Mouse (Mus musculus) retina, postnatal 1 day (tissue): ENCODE data around the gene Mfsd11.
"Not testable (repeated sequence)": the region's sequence is repeated elsewhere in the genome, so short reads cannot be mapped to it uniquely, and the experiment has no call there.

Experiments used
- DNase-seq: peaks from one replicate; pipeline ENCODE4 v3.0.0-alpha.2; 2012

The Mfsd11 gene

DNA sequence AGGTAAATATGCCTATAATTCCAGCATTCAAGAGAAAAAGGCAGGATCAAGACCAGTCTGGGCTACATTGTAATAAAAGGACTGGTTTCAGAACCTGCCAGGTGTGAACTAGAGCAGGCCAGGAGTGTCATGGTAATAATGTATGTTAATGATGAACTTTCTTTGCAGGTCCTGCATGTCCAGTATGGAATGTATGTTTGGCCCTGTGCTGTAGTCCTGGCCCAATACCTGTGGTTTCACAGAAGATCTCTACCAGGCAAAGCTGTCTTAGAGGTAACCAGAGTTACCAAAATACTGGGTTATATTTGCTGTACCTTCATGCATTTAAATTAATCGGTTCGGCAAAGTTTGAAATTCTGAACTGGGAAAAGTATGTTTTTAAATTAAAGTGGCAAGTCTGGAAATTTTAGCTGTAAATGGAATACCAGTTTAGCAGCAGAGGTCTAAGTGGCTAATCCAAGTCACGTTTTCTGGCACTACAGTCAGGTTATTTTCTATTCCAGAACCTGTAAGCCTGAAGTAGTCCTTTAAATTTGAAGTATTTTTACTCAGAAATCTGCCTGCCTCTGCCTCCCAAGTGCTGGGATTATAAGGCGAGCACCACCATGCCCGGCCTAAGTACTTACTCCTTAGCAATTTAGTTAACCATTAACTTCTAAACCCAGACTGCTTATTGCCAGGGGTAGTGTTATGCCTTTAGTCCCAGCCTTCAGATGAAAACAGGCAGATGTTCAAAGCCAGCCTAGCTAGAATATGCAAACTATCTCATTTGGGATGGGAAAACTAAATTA lies 4.0 kb upstream of the Mfsd11 start:
- DNase-seq, result no peak

DNA sequence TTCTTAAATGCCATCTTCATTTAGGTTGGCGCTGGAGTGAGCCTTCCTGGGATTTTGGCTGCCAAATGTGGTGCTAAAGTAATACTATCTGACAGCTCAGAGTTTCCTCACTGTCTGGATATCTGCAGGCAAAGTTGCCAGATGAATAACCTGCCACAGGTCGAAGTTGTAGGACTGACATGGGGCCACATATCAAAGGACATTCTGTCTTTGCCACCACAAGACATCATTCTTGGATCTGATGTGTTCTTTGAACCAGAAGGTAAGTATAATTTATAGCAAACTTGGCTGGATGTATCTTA lies 3.4 kb upstream of the Mfsd11 start:
- DNase-seq, result not testable (repeated sequence)

DNA sequence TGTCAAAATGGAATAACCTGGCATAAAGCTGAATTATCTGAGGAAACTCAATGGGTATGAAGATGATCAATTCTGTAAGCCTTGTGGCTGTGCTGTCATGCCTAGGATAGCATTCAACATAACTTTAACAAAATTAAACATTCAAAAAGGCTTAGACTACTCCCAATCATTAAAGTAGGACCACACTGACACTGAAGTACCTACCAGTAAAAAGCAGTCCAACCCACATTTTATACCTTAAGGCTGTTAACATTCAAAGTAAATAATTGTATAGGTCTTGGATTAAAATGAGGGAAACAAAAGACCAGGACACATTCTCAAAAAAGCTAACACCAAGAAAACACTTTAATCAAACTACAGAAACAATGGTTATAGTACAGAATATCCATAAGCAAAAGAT lies 2.7 kb upstream of the Mfsd11 start:
- no peak for DNase-seq

DNA sequence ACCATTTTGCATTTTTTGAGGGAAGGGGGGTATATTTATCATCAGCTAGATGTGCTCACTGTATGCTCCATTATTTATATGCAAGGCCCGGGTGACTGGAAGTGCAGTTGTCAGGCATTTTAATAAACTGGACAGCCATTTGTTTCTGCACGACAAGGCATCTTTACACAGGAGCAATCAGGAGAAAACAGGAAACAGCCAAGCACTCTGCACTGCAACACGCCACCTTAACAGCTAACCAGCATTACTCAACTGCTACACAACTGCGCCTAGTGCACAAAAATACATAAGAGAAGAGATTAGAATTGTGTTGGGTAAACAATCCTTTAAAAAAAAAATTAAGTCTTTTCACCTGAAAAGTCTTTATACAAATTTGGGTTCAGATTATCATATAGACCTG lies 2.2 kb upstream of the Mfsd11 start:
- DNase-seq, result no peak

DNA sequence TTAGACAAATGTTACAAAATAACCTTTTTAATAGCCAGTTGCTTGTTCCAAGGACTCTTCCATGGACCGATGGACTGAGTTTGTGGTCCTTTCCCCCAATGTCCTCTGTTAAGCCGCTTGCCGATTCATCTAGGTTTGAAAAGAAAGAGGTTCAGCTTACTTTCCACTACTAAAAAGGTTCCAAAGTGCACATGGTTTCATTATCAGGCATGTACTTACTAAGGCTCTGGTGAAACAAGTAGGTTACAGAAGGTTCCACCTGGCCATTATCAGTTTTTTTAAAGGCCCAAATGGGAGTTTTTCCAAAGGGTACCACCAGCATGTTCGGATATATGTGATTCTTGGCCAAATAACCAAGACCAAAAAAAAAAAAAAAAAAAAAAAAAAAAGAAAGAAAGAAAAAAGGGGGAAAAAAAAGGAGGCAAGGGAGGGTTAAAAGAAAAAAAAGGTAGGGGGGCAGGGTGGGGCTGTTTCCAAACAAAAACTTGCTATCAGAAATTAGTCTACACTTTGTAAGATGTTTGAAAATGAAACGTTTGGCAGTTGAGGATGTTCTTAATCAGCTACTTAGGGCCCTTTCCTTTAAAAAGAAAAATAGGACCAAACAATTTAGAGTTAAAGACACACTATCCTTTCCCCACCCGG lies 1.3 kb upstream of the Mfsd11 start:
- DNase-seq, result no peak

DNA sequence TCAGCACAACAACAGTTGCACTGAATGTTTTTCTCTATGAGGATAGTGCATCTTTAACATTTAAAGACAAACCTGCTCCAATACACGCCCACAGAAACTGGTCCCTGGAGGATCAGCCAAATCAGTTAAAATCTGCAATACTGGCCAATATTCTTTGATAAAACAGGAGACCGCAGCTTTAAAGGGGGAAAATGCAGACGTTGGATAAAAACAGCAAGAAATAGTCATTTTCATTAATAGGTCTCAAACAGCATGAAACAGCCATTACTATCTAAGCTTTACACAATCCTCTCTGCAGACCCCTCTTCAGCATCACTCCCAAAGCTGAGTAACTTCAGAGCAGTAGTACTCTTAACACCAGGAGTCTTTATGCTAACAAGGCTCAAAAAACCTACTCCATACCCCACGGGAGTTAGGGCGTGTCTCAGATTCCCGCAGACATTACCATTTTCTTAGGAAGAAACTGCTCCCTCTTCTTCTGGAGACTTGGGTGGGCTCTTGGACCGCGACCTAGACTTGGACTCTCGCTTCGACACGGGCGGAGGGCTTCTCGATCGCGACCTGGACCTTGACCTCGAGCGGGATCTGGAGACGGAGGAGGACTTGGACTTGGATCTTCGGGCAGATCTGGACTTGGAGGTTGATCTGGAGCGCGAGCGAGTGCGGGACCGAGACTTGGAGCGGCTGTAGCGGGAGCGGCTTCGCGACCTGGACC lies 507 bp upstream of the Mfsd11 start:
- no peak for DNase-seq

DNA sequence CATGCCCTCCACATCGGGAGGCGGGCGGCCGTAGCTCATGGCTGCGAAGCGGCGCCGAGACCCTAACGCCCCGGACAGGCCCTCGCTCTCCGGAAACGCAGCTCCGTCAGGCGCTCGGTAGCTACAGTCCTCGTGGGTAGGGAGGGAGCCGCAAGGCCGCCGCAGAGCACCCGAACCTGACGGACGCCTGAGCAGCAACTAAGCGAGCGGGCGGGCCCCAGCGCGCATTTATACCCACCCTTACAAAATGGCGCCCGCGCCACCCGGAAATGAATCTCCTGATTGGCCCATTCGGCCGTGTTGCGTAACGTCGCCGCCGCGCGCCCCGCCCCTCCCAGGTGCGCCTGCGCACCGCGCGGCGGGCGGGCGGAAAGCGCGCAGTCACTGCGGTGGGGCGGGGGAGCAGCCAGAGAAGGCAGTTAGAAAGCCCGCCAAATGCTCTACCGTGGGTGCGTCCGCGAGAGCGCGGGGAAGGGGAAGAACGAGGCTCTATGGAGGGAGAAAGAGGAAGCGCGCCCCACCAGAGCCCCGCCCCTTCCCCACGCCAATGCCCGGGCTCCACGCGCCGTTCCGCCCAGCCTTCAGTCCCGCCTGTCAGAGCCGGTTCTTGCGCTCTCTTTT lies 761 bp downstream of the Mfsd11 start, which contains the start of gene Srsf2:
Srsf2 (minus strand) TSS at position 204 of the 621 bp plus-strand sequence.
- DNase-seq, result peak; percentile 98

DNA sequence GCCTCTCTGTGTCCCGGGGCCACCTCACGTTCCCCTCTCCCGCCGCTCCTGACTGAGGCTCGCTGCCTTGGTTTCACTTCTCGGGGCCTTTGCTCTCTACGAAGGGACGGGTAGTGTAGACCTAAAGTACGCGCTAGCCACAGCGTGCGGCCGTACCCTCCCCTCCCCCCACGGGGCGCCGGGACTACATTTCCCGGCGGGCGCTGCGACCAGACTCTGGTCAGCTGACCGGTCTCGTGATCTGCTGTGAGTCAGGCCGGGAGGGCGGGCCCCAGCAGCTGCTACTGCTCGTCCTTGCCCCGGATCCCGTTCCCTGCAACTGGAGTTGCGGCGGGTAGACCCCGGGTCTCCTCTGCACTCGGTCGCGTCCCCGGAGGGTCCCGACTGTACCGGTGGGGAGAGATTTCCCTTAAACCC lies 1.3 kb downstream of the Mfsd11 start:
- peak; percentile 97 for DNase-seq

DNA sequence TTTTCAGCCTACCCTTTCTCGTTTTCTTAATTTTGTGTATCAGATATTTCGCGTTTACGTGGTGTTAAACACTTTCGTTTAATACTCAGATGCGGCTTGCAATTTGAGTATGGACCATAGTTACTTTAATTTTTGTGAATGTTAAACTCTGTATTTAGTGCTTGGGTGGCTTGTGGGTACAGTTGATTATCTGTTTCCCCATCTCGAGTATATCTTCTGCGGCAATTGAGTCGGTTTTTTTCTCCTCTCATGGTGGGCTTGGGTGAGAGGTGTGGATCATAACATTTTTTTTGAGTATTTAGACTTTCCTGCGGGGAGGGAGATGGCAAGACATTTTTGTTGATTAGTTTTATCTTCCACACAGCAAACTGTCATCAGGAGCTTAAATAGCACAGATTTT lies 2.0 kb downstream of the Mfsd11 start:
- DNase-seq, result no peak

DNA sequence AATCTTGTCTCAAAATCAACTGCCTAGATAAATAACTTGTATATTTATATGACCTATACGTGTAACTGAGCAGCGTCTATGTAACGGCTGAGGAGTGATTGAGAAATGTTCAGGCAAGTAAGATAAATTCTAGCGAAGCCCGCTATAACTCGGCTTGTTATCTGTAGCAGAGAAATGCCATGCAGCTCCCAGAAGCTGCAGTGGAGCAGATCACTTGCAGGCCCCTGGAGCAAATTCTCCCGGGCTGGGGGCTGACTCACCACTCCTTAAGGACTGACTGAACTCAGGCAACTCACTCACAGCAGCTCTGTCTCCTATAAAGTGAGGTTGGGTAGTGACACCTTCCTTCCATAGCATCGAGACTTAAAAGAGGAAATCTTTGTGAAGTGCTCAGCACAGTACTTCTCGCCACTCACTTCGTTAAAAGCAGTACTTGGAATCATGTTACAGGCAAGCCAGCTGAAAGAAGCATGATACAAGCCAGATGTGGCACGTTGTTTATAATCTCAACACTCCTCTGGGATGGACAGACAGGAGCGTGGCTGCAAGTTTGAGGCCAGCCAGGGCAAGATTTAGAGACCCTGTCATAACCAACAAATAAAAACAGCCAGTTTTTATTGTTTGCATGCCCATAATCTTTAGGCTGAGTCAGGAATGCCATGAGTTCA lies 5.1 kb downstream of the Mfsd11 start:
- DNase-seq, result no peak

DNA sequence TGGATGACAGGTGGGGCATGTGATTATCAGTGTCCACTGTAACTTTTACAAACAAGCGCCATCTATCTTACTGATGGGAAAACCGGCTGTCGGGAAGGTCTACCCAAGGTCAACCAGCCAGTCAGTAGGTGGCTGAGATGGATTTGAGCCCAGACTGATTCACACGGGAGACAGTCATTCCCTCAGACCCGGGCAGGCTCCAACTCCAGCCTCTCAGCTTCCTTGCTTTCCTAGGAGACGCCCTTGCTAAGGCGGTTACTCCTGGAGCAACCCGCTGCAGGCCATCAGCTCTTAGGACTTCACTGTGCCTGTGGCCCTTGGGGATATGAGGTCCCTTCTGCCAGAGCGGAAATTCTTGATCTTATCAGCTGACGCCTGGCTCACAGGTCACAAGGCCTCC lies 12.2 kb downstream of the Mfsd11 start:
- no peak for DNase-seq

DNA sequence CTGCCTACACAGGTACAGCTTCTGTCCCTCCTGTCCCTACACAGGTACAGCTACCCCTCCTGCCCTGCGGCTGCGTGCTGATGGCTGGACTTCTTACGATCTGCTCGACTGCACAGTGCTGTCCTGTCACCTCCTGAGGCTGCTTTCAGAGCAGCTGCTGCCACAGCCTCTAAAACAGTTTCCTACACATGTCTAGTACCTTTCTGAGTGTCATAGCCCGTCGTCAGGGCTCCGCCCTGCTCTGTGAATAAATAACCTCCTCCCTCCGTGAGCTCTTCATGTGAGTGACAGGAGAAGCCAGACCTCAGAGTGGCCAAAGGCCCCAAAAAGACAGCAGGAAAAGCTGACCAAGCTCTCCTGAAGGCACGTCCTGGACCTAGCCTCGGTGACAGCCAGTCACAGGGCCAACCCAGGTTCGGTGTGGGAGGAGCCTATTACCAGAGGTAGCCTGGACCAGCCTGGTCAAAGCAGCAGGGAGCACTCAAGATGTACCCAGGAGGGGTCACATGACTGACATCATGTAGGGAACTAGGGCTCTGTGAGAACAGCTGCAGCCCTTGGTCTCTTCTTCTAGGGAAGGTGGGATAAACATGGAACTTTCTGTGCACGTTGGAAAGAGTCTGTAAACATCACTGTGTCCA lies 13.8 kb downstream of the Mfsd11 start:
- DNase-seq, result no peak

DNA sequence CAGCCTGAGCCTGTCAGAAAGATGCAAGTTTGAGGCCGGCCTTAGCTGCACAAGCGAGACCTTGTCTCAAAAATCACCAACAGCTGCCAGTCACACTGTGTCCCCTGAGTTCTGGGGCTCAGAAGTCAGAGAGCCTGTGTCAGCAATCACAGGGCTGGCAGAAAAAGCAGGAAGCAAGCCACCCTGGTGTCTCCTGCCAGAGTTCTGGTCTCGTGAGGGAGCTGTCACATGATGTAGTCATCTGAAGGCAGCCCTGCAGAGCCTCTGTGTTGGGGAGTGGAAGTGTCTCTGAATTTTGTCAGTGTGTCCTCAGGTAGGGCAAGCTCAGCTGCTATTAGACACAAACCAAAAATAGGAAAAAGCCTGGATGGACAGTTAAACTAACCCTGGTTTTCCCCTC lies 15.9 kb downstream of the Mfsd11 start:
- DNase-seq, result no peak

DNA sequence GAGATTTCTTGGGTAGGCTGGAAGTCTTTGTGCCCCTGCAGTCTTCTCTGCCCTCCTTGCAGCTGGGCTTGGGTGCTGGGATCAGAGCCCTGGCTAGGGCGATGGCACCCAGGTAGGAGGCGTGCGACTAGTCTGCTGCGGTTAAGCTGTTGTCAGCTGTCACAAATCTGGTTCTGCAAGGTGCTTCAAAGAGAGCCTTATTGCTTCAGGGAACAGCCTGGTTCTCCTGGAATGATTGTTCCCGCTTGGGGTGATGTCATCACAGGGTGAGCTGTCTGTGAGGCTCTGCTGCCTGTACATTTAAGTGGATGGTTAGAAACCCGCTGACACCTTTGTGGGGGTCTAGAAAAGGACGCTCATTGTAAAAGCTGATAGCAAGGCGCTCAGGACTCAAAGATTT lies 17.0 kb downstream of the Mfsd11 start:
- DNase-seq, result no peak

DNA sequence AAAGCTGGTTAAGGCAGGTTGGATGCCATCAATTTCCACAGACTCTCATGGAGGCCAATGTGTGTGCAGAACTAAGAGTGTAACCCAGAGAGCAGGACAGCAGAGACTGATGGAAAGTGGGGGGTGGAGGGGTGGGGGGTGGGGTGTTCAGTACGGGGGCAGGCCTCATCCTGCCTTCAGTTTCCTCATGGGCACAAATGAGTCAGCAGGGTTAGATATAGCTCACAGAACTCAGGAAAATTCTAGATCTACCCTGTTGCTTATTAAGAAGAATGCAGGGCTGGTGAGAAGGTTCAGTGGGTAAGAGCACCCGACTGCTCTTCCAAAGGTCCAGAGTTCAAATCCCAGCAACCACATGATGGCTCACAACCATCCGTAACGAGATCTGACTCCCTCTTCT lies 17.4 kb downstream of the Mfsd11 start:
- DNase-seq, result no peak

DNA sequence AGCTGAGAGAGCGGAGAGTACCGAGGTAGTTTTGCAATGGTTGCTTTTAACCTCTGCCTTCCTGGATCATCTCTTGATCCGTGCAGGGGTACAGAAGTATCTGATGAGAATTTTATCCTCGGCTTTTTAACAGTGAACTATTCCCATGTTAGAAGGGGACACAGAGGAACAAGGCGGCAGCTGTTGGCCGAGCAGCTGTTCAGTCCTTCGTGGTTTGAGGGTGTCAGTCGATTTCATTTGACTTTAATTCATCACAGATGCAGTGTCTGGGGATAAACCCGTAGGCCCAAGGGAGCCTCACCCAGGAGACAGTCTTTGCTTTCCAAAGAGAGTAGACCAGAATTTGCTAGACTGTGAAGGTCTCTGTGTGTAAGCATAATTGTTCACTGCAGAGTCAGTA lies 19.3 kb downstream of the Mfsd11 start:
- no peak for DNase-seq

DNA sequence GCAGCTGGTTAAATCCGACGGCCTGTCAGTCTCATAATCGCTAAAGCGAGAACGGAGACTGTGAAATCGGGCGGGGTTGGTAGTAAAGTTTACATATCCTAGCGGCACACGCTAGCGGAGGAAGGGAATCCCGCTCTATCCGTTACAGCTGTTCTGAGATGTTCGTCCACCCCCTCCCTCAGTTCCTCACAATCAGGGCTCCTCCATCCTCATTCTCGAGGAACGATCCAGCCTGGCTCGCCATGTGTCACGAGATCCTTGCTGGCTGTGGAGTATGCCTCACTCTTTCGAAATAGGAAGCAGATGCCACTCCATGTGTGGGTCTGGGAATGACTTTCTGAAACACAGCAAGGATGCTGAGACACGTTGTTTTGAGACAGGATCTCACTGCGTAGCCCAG lies 21.7 kb downstream of the Mfsd11 start:
- no peak for DNase-seq

DNA sequence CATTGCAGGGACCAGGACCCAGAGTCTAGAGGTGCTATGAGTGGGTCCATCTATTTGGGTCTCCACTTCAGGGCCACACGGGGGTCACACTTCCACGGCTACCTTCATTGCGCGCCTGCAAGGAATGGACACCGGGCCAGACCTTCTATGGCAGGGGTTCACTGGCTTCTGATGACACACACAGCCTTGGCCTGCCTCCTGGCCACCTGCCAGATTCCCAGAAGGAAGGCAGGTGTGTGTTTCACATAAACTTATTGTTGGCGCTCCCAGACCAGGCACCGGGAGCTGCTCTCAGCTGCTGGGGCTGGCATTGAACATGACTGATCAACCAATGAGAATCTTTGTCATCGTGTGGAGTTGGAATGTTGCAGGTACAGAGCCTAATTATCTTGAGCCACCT lies 26.2 kb downstream of the Mfsd11 start:
- no peak for DNase-seq

DNA sequence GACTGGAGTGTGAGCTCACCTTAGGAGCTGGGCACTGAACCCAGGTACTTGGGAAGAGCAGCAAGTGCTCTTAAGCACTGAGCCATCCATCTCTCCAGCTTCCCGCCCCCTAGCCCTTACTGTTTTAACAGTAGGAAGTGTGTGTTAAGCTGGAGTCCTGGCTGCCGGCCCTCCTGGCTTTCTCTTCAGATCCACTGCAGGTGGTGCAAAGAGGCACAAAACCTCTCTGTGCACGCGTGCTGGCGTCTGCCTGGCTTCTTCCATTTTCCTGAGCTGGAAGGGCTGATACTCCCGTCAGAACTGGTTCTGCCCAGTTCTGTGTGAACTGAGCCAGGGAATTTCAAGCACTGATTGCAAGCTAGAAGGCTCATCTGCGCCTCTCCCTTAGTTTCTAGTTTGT lies 28.6 kb downstream of the Mfsd11 start:
- no peak for DNase-seq

DNA sequence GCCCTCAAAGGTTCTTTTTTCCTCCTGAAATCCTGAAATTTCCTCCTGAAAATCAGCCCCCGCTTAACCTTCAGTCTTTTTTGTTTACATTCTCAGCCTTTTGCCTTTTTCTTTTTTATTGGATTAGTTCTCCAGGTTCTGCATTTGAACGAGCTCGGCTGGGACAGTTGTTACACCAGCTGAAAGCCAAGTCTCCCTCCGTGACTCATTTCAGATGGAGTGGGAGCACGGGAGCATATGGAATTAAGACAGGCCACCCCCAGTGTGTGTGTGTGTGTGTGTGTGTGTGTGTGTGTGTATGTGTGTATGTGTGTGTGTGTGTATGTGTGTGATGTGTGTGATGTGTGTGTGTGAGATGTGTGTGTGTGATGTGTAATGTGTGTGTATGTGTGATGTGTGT lies 29.2 kb downstream of the Mfsd11 start:
- DNase-seq, result no peak

DNA sequence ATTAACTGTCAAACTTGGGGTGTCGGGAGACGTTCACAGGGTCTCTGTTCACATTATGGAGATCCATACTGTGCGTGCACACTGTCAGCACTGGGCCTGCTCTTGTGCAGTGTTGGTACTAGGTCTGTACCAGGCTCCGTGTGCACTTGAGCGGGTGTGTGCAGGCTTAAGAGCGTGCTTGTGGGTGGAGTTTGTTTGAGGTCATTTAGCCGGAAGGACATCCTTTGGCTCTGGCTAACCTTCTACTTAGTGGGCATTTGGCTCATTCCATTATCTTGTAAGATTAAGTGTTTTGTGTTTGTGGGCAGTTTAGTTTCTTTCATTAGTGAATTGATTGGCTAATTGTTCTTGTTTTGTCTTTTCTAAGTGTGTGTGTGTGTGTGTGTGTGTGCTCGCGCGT lies 30.2 kb downstream of the Mfsd11 start:
- no peak for DNase-seq

DNA sequence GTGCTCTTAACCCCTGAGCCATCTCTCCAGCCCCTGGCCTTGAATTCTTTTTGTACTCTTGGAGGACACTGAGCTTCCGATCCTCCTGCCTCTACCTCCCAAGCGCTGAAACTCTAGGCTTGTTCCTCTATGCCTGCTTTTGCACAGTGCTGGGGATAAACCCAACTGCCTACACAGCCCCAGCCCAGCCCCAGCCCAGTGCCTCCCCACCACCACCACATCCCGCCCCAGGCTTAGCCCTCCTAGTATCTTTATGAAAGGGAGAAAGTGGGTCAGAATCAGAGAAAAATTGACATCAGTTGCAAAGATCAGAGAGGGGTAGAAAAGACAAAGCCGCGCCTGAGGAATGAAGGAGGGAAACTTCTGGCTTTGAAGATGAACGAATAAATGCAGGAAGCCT lies 31.8 kb downstream of the Mfsd11 start:
- no peak for DNase-seq
